Mouse (Mus musculus) erythroblast, embryonic 14.5 days (primary cell): ENCODE results near the gene Hcn1. TPM values are rescaled to one million over a fixed set of nuclear protein-coding genes. Genes with fewer than 3 reads are reported as not detected.
"Not testable (repeated sequence)": the region's sequence is repeated elsewhere in the genome, so short reads cannot be mapped to it uniquely, and the experiment has no call there.

Experiments used
- H3K27me3 ChIP-seq: 2 replicates; pipeline ENCODE4 v1.6.1; 2012; ENCODE audit warnings: inconsistent platforms; ENCODE audit not compliant: control insufficient read depth
- H3K36me3 ChIP-seq: 2 replicates; pipeline ENCODE4 v1.6.1; 2012; ENCODE audit warnings: mild to moderate bottlenecking, inconsistent platforms; ENCODE audit not compliant: control insufficient read depth
- H3K4me1 ChIP-seq: 2 replicates; pipeline ENCODE4 v1.6.1; 2012; ENCODE audit warnings: inconsistent platforms; ENCODE audit not compliant: control insufficient read depth
- H3K4me3 ChIP-seq: replicated peaks from 2 replicates; pipeline ENCODE3; 2012; ENCODE audit warnings: moderate library complexity, mild to moderate bottlenecking, inconsistent platforms
- H3K9me3 ChIP-seq: 2 replicates; pipeline ENCODE4 v1.6.1; 2012; ENCODE audit warnings: low read length, inconsistent platforms, mixed read lengths; ENCODE audit not compliant: control insufficient read depth
- GATA1 ChIP-seq: IDR thresholded peaks from 2 replicates; pipeline ENCODE4 v1.6.1; 2012; ENCODE audit warnings: low read length, inconsistent platforms, mixed read lengths
- TAL1 ChIP-seq: IDR thresholded peaks from 3 replicates; pipeline ENCODE4 v1.6.1; 2012; ENCODE audit warnings: low read length, inconsistent platforms, mixed read lengths
- polyA plus RNA-seq: library from polyadenylated mRNA; stranded (reverse); fragments of >175 nt; gene quantifications from 2 replicates; pipeline ENCODE4 v1.2.3, GENCODE M21; 2012

The Hcn1 gene
- polyA plus RNA-seq, 1 experiment, result 0.01 TPM

GRCm38 (mm10) chr13:117947704-117948376 lies 345.7 kb downstream of the Hcn1 start:
- no peaks in the 10 kb centered on the region for H3K36me3 ChIP-seq
- TF ChIP-seq GATA1 (no peak), TAL1 (no peak)
- no peaks in the 10 kb centered on the region for H3K4me1 ChIP-seq
- no peaks in the 10 kb centered on the region for H3K27me3 ChIP-seq
- no peaks in the 10 kb centered on the region for H3K9me3 ChIP-seq
- no peak overlapping the region for H3K4me3 ChIP-seq

- Histone ChIP-seq H3K4me1 (no peaks in the 10 kb centered on the region), H3K27me3 (no peaks in the 10 kb centered on the region), H3K9me3 (peaks cover 5% of the 10 kb centered on the region), H3K4me3 (no peak overlapping the region), H3K36me3 (no peaks in the 10 kb centered on the region)
- TF ChIP-seq GATA1 (no peak), TAL1 (no peak)
Measured at GRCm38 (mm10) chr13:117958496-117959421, 356.6 kb downstream of the Hcn1 start.

- H3K4me3 ChIP-seq, result no peak overlapping the region
- no peaks in the 10 kb centered on the region for H3K4me1 ChIP-seq
- no peaks in the 10 kb centered on the region for H3K36me3 ChIP-seq
- no peaks in the 10 kb centered on the region for H3K27me3 ChIP-seq
- no peak for TF ChIP-seq GATA1
- TF ChIP-seq TAL1, result no peak
- H3K9me3 ChIP-seq, result no peaks in the 10 kb centered on the region
Measured at GRCm38 (mm10) chr13:117964620-117965019, 362.5 kb downstream of the Hcn1 start.

- H3K4me1 ChIP-seq, result no peaks in the 10 kb centered on the region
- H3K36me3 ChIP-seq, result no peaks in the 10 kb centered on the region
- no peak overlapping the region for H3K4me3 ChIP-seq
- TF ChIP-seq TAL1, result no peak
- TF ChIP-seq GATA1, result no peak
- H3K27me3 ChIP-seq, result no peaks in the 10 kb centered on the region
- peaks cover 7% of the 10 kb centered on the region for H3K9me3 ChIP-seq
Measured at GRCm38 (mm10) chr13:117975382-117975781, 373.3 kb downstream of the Hcn1 start.

- TF ChIP-seq GATA1, result no peak
- no peak for TF ChIP-seq TAL1
- no peak overlapping the region for H3K4me3 ChIP-seq
- H3K27me3 ChIP-seq, result no peaks in the 10 kb centered on the region
- H3K4me1 ChIP-seq, result no peaks in the 10 kb centered on the region
- peaks cover 7% of the 10 kb centered on the region for H3K9me3 ChIP-seq
- H3K36me3 ChIP-seq, result no peaks in the 10 kb centered on the region
Measured at GRCm38 (mm10) chr13:117975823-117976222, 373.7 kb downstream of the Hcn1 start.

- no peaks in the 10 kb centered on the region for H3K27me3 ChIP-seq
- TF ChIP-seq GATA1 (no peak), TAL1 (no peak)
- H3K4me3 ChIP-seq, result no peak overlapping the region
- H3K9me3 ChIP-seq, result no peaks in the 10 kb centered on the region
- no peaks in the 10 kb centered on the region for H3K36me3 ChIP-seq
- no peaks in the 10 kb centered on the region for H3K4me1 ChIP-seq
Measured at GRCm38 (mm10) chr13:117984339-117984738, 382.2 kb downstream of the Hcn1 start.

- Histone ChIP-seq H3K27me3 (no peaks in the 10 kb centered on the region), H3K4me1 (no peaks in the 10 kb centered on the region), H3K4me3 (no peak overlapping the region), H3K36me3 (no peaks in the 10 kb centered on the region), H3K9me3 (no peaks in the 10 kb centered on the region)
- no peak for TF ChIP-seq GATA1
- no peak for TF ChIP-seq TAL1
Measured at GRCm38 (mm10) chr13:117999767-118000488, 397.8 kb downstream of the Hcn1 start.

- H3K27me3 ChIP-seq, result no peaks in the 10 kb centered on the region
- H3K4me1 ChIP-seq, result no peaks in the 10 kb centered on the region
Measured at GRCm38 (mm10) chr13:118000538-118000937, 398.4 kb downstream of the Hcn1 start.

GRCm38 (mm10) chr13:118021176-118021575 lies 419.1 kb downstream of the Hcn1 start:
- Histone ChIP-seq H3K4me1 (no peaks in the 10 kb centered on the region), H3K4me3 (no peak overlapping the region), H3K9me3 (no peaks in the 10 kb centered on the region; the same call in 1 of the 2 replicates), H3K36me3 (no peaks in the 10 kb centered on the region), H3K27me3 (no peaks in the 10 kb centered on the region)
- TF ChIP-seq TAL1 (no peak), GATA1 (no peak)

More at GRCm38 (mm10) chr13:118000538-118000937, 398.4 kb downstream of the Hcn1 start:
- no peaks in the 10 kb centered on the region for H3K9me3 ChIP-seq
- no peak for TF ChIP-seq TAL1
- TF ChIP-seq GATA1, result no peak
- H3K4me3 ChIP-seq, result no peak overlapping the region
- no peaks in the 10 kb centered on the region for H3K36me3 ChIP-seq

- not testable (repeated sequence) for H3K9me3 ChIP-seq, H3K4me3 ChIP-seq, H3K36me3 ChIP-seq, H3K4me1 ChIP-seq, H3K27me3 ChIP-seq
Measured at GRCm38 (mm10) chr13:118022891-118023290, 420.8 kb downstream of the Hcn1 start.
